Comparison of ENCODE assay signal across 22 mouse cellular contexts in the genomic region with DNA sequence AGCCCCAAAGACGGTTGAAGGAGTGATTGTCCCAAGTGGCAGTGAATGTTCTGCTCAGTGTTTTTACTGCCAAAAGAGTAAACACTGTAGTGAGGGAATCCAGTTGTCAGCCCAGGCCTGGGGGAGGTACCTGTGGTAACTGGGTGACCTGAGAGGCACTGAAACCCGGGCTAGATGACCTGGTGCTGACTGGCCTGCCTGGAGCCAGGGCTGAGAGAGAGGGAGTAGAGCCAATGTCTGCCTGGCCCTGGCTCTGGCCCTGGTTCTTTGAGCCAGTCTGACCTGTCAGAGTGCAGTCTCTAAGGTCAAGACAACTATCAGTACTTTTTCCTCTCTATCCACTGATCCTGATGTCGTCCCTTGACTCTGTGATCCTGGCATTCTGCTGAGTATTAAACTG.
DNase-seq lines count a peak whose midpoint lies in the region.
"Had no signal": no experiment of that assay in that cellular context is flagged by ENCODE, and none has a peak within 500 bp of the region (broad histone marks: within the 10 kb centered on the region; RNA-seq: fewer than 3 reads in every experiment).

No protein-coding gene starts in this region.

- peak overlapping the region; percentile 56; the same call in 1 of the 2 replicates for H3K27ac ChIP-seq in heart, embryonic 10.5 days
- H3K27ac ChIP-seq: forebrain, embryonic 13.5 days; hindbrain, embryonic 14.5 days; limb, embryonic 10.5 days; limb, embryonic 15.5 days; liver, embryonic 15.5 days; neural tube, embryonic 15.5 days; stomach, embryonic 15.5 days had no signal

- DNase-seq in adrenal gland, adult 2 months, result peak; percentile 24
- DNase-seq in adrenal gland, adult 18-20 months (ENCODE audit: low spot score in 2 of 2), result no peak
- DNase-seq in heart, embryonic 10.5 days (ENCODE audit: low spot score), result no peak
- DNase-seq in heart, postnatal 14 days, result no peak
- peak; percentile 40 for DNase-seq in ovary, adult 18-20 months (ENCODE audit: low spot score)
- no peak for DNase-seq in ovary, postnatal 14 days (ENCODE audit: low spot score)
- no peak for DNase-seq in yolk sac, embryonic 10.5 days (ENCODE audit: low spot score)
- DNase-seq: cerebellum, adult 9-10 months; cerebellum, postnatal 36 days; layer of hippocampus, adult 9-11 months; lung, embryonic 14.5 days; lung, postnatal 14 days; midbrain, embryonic 14.5 days had no signal

- 0 out of 2 replicates have a peak, but pooled peaks cover 2% of the 10 kb centered on the region for H3K27me3 ChIP-seq in heart, embryonic 10.5 days (ENCODE audit: insufficient read depth, poor library complexity, severe bottlenecking)
- H3K27me3 ChIP-seq: forebrain, embryonic 13.5 days; limb, embryonic 15.5 days; neural tube, embryonic 15.5 days; stomach, embryonic 15.5 days had no signal

- no peaks in the 10 kb centered on the region for H3K9me3 ChIP-seq in heart, embryonic 10.5 days
- H3K9me3 ChIP-seq: forebrain, embryonic 13.5 days; G1E; heart, embryonic 12.5 days; limb, embryonic 10.5 days; limb, embryonic 15.5 days; liver, embryonic 15.5 days; neural tube, embryonic 15.5 days; stomach, embryonic 15.5 days had no signal

- intact Hi-C loops in heart, postnatal 14 days (cut with DNase I), result no loop called here

- no peak overlapping the region for H3K4me3 ChIP-seq in heart, embryonic 10.5 days
- H3K4me3 ChIP-seq: forebrain, embryonic 13.5 days; heart, embryonic 12.5 days; limb, embryonic 10.5 days; limb, embryonic 15.5 days; liver, embryonic 15.5 days; neural tube, embryonic 15.5 days; stomach, embryonic 15.5 days had no signal

- H3K4me1 ChIP-seq in heart, embryonic 10.5 days, result peaks cover 27% of the 10 kb centered on the region; the same call in 1 of the 2 replicates
- H3K4me1 ChIP-seq: forebrain, embryonic 13.5 days; neural tube, embryonic 15.5 days; stomach, embryonic 15.5 days had no signal

- no peaks in the 10 kb centered on the region for H3K36me3 ChIP-seq in heart, embryonic 10.5 days
- H3K36me3 ChIP-seq: G1E; heart, embryonic 12.5 days; limb, embryonic 10.5 days; limb, embryonic 15.5 days; liver, embryonic 15.5 days; neural tube, embryonic 15.5 days; stomach, embryonic 15.5 days had no signal

- WGBS in heart, embryonic 10.5 days, result 47% methylated on average over 3 of the region's 3 CpGs

Comparison
In these comparisons a context has a peak if more than half of its experiments do, and no peak if none do; other contexts are left out.
1. DNase-seq: peak in adrenal gland, adult 2 months (single experiment) and ovary, adult 18-20 months (single experiment); none in adrenal gland, adult 18-20 months (0 of 2), heart, embryonic 10.5 days (single experiment), heart, postnatal 14 days (0 of 2), ovary, postnatal 14 days (single experiment) and yolk sac, embryonic 10.5 days (single experiment).